Mouse (Mus musculus): ENCODE data around the gene Chrm4. TPM values are rescaled to one million over a fixed set of nuclear protein-coding genes. Genes with fewer than 3 reads are reported as not detected.

Gene Chrm4
- 0.17 TPM in 2 replicates for total RNA-seq (2015)
- total RNA-seq (2017), result 0.17 TPM in 1 of 2 replicates, not detected in the other

DNA sequence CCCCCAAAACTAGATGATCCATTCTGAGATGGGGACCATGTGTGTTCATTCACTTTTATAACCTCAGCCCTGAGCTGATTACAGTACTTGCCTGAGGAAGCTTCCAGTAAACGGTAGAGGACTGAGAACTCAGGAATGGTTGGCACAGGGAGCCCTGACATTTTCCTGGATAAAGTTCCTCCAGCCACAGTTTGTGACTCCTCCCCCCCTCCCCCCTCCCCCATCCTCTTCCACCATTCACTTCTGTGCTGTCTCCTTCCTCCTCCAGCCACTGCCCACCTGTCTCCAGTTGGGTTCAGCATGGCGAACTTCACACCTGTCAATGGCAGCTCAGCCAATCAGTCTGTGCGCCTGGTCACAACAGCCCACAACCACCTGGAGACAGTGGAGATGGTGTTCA, at the start of gene Chrm4:
Gene Chrm4 (plus strand): TSS at position 301 of the 400 bp plus-strand sequence.
- no peak for ATAC-seq (replicated peaks; ENCODE audit: poor library complexity)

DNA sequence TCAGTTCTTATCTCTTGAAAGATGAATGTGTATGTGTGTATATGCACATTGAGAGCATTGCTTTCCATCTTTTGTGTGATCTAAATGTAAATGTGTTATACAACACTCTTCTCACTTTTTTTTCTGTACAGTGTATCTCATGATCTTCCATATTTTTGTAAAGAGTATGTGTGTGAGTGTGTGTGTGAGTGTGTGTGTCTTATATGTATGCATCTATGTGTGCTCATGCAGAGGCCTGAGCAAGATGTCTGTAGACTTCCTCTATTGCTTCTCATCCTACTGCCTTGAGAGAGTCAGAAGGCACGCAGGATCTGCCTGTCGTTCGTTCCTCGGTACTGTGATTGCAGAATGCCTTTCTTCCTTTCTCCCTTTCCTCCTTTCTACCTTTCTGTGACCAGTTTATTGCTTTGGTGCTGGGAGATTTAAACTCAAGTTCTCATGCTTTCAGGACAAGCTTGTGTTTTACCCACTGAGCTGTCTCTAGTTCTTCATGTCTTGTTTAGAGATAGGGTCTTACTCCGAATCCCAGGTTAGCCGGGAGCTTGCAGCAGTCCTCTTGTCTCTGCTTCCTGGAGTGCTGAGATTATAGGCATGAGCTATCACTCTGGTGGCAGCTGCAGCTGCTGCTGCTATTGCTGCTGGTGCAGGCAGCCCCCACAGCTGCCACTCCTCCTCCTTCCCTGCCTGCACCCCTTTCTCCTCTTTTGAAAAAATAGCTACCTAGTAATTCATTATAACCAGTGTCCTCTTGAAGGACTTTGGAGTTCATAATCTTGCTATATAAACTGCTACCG, 48.5 kb upstream of the Chrm4 start:
- peak; percentile 54 for ATAC-seq (replicated peaks; ENCODE audit: poor library complexity)

DNA sequence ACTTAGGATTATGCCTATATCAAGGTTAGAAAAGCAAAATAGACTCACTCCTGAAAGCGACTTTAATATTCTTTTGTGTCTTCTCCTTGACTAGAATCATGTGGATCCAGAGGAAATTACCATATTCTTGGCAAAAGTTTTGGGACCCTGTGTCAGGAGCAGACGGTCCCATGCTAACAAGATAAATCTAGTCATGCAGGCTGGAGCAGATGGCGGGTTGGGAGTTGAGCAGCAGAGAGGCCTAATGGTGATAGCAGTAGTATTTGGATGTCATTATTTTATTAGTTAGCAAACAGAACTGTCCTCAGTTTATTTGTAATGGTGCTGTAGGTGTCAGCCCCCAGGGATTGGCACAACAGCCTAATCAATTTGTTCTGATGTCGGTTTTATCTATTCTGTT, 43.1 kb upstream of the Chrm4 start:
- no peak for ATAC-seq (replicated peaks; ENCODE audit: poor library complexity)

DNA sequence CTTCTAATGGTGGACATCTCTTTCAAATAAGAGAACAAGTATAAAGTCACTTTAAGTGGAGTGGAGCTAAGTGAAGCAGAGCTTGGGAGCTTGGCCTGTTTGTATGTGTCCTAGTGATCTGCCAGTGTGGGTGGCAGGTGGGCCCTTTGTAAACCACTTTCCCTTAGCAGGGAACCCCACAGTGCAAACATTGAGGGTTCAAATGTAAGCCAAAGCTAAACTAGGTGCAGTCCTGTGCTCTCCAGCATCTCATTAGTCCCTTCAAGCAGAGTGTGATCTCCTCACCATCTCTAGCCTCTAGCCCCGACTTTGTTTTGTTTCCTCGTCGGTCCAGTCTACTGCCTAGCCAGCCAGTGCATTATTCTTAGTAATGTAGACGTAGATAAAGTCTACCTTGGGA, 42.4 kb upstream of the Chrm4 start:
- ATAC-seq (replicated peaks; ENCODE audit: poor library complexity), result no peak

DNA sequence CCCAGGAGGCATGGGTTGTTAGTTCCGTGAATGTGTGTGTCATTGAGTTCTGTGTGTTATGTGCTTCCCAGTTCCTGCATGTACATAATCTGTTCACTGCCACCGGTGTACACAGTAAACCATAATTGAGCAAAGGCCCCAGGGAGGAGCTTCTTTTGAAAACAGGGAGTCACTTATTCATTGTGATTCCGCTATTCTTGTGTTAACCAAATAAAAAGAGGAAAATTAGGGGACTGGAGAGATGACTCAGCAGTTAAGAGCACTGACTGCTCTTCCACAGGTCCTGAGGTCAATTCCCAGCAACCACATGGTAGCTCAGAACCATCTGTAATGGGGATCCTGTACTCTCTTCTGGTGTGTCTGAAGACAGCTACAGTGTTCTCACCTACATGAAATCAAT, 32.3 kb upstream of the Chrm4 start:
- ATAC-seq (replicated peaks; ENCODE audit: poor library complexity), result no peak

DNA sequence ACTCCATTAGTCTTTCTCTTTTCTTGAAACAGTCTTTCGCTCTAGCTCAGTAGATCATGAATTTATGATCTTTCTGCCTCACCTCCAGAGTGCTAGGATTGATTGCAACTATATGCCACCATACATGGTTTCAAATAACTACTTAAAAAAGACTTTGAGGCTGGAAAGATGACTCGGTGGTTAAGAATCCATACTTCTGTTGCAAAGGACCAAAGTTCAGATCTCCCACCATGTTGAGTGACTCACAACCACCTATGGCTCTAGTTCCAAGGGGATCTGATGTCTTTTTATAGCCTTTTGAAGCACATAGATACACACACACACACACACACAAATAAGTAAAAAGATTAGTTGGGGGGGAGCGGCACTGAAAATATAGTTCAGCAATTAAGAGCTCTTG, 31.6 kb upstream of the Chrm4 start:
- no peak for ATAC-seq (replicated peaks; ENCODE audit: poor library complexity)

DNA sequence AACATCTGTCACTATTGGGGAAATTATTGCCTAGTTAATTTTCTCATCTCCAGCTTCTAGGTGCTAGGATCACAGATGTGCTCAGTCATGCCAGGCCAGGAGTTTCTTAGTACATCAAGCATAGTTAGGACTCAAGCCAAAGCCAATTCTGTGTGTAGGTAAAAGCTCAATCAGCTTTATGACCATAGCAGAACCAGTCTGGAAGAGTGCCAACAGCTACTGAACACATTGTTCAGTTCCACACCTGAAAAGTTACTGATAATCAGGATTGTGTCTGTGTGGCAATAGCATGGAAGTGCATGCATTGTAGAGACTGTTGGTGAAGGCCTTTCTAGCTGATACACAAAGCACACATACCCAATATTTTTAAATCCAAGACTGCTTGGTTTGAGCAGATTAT, 29.1 kb upstream of the Chrm4 start:
- ATAC-seq (replicated peaks; ENCODE audit: poor library complexity), result peak; percentile 42; the same call in 1 of the 2 replicates

DNA sequence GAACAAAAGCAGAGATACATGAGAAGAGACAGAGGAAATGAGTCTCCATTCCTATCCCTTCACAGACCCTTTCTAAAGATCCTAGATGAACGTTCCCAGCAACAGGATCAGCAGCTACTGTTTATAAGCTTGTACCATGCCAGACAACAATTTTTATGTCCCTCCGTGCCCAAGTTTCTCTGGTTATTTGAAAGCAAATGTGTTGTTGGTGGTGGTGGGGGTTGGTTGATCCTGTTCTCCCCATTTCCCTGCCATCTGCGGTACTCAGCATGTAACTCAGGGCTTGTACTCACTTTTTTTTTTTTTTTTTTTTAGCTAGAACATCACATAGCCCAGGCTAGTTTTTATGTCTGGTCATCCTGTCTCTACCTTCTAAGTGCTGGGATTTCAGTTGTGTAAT, 27.9 kb upstream of the Chrm4 start:
- ATAC-seq (replicated peaks; ENCODE audit: poor library complexity), result no peak

DNA sequence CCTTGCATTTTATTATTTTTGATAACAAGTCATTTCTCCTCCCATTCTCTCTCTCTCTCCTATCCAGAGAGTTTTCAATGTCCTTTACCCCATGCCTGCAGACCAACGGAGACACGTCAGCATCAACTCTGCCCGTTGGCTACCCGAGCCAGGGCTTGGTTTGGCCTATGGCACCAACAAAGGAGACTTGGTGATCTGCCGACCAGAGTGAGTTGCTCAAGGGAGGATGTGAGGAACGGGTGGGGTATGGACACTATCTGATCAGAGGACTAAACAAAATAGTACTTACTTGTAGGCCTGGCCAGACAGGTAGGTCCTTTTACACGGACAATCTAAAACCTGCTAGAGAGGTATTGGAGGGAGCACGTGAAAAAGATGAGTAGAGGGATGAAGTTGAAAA, 26.6 kb upstream of the Chrm4 start:
- ATAC-seq (replicated peaks; ENCODE audit: poor library complexity), result no peak

DNA sequence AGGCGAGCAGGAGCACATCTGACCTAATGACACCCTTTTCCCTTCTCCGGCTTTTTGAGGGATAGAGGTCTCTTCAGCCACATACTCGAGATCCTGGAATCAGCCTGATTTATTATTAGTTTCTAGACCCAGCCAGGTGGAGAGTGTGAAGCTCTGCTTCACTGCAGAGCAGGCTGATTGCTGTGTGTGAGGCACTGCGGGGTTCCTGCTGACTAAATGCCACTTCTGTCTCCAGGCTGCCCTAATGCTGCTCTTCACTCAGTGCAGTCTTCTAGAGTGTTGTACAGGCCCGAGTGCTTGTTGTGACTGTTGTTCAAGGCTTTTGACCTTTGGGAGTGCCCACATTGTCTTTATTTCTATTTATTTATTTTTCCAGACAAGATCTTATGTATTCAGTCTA, 24.7 kb upstream of the Chrm4 start:
- no peak for ATAC-seq (replicated peaks; ENCODE audit: poor library complexity)

DNA sequence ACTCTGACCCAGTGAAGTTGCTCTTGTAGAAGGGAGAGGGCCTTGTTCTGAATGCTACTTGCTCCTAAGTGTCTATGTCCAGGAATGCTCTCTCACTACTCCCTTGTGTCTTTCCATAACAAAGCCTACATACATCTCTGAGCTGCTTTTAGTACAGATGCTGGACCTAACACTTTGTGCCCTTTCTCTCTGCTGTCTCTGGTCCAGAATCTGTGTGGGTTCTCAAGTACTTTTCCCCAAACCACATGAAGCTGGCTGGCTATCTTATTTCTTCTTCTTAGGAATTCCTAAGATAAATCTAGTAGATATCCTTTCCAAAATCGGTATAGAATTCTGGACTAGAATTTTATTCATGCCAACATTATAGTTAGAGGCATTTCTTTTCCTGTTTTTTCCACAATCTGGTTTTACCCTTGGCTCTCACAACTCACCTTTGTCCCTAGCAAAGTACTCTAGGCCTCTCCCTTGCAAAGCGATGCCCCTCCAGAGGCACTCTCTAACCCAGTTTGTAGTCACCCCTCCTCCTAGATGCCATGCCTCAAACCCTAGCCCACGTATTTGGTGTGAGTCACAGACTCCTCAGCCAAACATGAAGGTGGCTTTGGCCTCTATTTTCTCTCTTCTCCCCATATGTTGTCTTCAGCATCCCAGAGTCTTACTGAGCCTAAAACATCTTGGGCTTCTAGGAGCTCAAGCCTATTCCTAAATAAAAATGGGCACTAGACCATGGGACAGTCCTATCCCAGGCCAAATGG, 23.7 kb upstream of the Chrm4 start:
- ATAC-seq (replicated peaks; ENCODE audit: poor library complexity), result no peak

DNA sequence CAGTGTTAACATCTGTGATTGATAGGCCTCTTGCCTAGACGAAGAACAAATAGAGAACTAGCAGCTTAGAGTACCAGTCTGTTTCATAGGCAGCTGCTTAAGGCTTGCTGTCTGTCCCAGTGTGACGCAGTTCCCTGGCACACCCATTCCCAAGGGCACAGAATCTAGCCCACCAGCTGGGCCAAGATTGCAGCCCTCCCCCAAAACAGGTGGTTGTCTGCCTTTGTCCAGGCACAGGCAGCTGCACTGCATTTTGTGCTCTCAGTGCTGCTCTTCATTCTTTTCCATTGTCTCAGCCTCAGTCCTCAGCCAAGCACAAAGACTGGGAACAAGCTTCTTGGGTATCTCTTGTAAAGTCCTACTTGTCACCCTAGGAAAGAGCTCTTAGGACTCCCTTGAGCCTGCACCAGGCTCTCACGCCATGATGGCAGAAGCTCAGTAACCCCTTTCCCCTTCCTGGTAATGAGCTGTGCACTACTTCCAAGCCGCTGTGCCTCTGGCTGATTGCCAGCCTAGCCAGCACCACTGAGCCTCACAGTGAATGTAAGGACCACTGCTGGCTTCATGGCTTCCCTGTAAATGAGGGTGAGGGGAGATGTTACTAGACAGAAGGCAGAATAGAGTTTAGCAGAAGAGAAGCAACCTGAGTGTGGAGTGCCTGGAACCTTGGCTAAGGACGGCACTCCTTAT, 22.3 kb upstream of the Chrm4 start:
- no peak for ATAC-seq (replicated peaks; ENCODE audit: poor library complexity)

DNA sequence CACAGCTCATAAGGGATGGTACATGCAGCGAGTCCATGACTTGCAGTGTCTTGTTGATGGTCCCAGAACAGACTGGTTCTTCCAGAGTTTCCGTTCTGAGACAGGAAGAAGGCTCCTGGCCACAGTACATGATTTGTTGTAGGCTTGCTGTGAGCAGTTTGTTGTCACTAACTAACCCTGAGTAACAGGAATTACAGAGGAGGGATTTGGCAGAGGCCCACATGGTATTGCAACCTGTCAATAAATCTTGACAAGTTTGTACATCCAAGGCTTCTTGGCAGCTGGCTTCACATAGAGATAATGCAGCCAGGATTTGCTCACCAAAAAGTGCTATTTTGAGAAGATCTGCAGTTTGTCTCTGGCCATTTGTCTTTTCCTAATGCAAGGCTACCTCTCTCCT, 20.9 kb upstream of the Chrm4 start:
- ATAC-seq (replicated peaks; ENCODE audit: poor library complexity), result no peak

DNA sequence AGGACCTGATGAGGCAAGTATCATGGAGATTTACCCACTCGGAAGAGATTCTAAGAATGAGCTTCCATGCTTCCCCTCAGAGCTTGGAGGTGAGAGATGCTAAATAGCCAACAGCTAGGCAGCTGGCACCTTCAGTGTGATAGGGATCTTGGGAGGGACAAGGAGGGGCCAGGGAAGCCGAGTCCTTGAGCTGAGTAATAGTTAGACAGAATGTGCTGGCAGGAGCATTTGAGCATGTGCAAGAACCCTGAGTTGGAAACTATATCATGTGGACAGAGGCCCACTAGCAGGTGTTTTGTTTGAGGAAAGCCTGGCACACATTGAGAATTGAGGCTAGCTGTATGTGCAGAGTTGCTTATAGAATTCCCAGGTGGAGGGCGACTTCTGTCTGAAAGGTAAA, 14.4 kb upstream of the Chrm4 start:
- ATAC-seq (replicated peaks; ENCODE audit: poor library complexity), result peak; percentile 42

DNA sequence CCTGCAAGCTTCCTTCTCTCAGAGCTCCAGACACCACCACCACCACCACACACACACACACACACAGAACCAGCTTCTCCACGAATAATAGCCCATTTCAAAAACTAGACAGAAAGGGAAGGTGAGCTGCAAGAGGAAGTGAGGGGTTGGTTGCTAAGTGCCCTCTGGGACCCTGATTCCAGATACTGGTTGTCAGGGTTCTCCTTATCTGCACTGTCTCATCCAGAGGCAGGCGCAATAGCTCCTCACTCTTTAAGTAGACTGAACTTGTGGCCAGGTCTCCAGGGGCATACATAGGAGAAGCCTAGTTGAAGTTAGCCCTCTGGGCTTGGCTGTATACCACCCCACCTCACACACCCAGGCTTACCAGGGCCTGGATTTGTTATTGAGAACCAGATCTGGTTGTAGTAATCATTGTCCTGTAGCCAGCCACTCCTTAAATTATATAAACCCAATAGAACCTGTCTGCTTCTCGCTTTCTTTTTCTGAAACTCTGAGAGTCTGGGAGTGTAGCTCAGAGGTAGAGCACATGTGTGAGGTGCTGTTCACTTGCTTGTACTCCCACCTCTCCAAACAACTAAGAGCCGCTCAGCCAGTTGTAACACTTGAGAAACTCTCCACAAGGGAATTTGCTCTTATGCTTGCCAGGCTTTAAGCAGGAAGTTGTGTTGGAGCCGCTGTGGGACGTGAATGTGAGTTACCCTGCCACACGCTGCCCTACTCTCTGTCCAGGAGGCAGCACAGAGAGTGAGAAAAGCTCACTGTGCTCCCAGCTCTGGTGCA, 13.5 kb upstream of the Chrm4 start:
- no peak for ATAC-seq (replicated peaks; ENCODE audit: poor library complexity)

DNA sequence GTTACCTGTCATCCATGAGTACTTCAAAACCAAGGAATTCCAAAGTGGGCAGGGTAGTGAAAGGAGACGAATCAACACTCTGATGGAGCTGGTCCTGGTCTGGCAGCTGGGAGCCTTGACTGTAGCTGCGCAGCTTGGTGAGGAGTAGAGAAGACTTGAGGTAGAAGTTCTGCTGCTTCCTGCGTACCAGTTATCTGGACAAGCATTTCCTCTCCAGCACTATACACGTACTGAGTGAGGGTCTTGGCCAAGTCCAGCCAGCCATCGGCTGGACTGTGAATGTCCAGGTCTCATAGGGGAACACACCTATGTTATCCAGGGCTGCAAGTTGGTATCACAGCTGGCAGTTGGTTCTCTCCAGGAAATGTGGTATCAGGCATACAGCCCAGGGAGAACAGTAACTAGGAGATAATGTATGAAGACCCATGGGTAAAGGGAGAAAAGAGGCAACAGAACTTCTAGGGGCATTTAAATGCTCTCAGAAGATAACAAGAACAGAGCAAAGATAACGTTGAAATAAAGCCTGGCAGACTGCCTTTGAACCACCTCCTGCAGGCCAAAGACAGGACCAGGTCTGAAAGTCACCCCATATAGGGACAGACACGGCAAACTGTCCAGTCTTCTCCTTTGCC, 10.6 kb upstream of the Chrm4 start:
- ATAC-seq (replicated peaks; ENCODE audit: poor library complexity), result peak; percentile 61

DNA sequence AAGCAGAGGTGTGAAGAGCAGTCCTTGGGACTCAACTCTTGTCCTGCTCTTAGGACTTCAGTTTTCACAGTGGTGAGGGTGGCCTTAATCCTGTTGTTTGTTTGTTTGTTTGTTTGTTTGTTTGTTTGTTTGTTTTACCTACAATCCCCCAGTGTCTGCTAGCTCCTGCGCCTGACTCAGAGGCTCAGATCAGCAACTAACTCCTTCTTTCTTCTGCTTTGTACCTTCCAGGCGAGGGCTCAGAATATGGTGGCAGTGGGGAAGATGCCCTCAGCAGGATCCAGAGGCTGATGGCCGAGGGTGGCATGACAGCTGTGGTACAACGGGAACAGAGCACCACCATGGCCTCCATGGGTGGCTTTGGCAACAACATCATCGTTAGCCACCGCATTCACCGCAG, 10.0 kb upstream of the Chrm4 start:
- no peak for ATAC-seq (replicated peaks; ENCODE audit: poor library complexity)

DNA sequence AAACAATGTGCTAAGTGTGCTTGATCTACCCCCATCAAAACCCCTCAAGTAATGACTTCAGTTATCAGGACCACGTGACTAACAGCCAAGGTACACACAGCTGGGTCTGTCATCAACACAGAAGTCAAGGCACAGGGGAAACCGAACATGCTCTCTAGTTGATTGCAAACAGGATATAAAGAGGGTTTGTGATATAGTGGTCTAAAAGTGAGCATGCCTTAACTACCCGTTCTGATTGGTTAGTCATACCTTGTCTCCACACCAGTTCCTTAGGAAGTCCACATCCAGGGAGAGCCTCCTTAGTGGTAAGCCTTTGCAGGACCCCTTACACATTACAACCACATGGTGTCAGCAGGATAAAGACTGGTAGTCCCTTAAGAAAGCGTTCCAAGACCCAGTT, 6.9 kb upstream of the Chrm4 start:
- no peak for ATAC-seq (replicated peaks; ENCODE audit: poor library complexity)

DNA sequence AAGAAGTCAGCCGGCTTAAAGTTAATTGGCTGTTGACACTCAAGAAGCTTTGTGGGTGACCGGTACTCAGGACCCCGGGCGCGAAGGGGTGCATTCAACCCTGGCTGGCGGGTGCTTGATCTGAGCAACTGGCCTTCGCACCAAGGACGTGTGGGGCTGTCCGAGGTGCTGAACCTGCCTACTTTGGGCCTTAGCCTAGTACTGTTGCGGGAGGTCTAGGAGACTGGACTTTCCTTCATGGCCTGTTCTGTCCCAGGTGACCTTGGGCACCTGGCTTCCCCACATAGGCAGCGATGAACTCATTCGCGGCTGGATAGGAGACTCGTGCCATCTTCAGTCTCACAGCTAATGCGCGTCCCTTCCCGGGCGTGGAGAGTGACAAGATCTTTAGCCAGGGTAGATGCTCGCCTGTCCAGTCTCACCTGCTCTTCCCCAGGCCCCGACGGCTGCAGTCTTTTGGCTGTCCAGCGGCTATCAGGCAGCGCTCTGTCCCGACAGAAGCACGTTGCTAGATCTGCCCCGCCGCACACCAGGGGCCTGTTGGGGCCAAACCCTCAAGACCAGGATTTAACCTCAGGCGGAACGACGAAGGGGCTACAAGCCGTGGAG, 5.8 kb upstream of the Chrm4 start:
- peak; percentile 47 for ATAC-seq (replicated peaks; ENCODE audit: poor library complexity)

Data from megakaryocyte progenitor cell, adult 5-6 weeks (primary cell).